Mouse (Mus musculus): ENCODE results near the gene Atf6.

DNA sequence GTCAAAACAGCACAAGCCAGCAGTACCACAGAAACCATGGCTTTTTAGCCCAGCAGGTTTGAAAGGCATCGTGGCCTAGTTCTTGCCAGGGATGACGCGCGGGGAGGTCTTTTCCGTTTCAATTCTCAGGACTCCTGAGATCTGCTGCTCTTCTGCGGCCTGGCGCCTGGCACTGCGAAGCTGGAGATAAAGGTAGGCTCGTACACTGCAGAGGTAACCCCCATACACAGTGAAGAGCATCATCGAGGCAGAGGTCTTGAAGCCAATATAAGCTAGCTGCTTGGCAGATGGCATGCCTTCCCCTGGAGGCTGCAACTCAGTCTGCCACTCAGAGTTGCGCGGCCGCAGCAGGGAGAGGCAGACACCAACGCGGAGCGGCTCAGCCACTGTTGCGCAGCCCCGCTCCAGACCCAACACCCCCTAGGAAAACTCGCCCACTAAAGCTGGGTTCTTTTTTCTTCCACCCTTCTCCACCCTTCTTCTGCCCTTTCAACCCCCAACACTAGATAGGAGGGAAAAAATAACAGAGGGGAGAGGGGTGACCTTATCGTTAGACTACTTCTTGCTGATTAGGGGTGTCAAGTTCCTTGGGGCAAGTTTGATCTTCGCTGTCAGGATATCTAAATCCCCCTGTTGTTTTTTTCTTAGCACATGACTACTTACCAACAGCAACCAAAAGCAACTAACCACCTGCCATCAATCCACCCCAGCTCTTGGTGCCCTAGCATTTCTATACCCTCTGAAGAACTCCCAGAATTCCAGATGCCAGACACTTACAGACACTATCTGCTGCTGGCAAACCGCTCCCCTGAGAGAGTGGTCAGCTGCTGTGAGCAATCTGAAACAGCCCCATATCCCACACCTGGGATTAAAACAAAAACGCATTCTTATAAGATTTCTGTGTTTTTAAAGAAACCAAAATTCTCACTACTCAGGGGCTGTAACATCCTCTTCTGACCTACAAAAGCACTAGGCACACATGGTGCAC lies 16.6 kb downstream of the Atf6 start:
- TF ChIP-seq CTCF (IDR thresholded peaks at IDR 0.05; ENCODE audit: low read depth) = no peak
- no peak for TF ChIP-seq EP300 (IDR thresholded peaks at IDR 0.05; ENCODE audit: low read depth)

All from liver, postnatal 0 days (tissue).